Mouse (Mus musculus): ENCODE data around the gene Stab2. TPM values are rescaled to one million over a fixed set of nuclear protein-coding genes. Genes with fewer than 3 reads are reported as not detected.

The Stab2 gene
- total RNA-seq, 1 experiment: 0.27 TPM

DNA sequence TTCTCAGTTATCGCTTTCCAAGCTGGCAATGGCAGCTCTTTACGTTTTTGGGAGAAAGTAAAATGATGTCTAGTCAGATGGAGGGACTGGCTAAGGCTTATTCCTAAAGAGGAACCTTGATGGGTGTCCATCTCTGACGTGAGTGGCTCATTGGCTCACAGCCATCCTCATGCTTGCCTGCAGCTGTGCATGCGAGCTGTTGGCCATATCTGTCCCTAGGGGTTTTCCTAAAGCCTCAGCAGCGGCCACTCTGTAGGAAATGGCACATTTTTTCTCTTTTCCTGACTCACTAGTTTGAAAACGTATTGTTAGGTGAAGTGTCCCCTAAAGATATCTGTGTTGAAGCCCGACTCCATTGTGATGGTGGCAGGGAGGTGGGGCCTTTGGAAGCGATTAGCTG is 18.0 kb downstream of the Stab2 start:
- no peak for DNase-seq (ENCODE audit: low read depth, low spot score)
- TF ChIP-seq MAFK (IDR thresholded peaks at IDR 0.05; ENCODE audit: insufficient read depth, low read depth, low read length): no peak
- no peak for TF ChIP-seq ZC3H11A (IDR thresholded peaks at IDR 0.05; ENCODE audit: borderline replicate concordance, low read depth, low read length)
- no peak for TF ChIP-seq CHD2 (IDR thresholded peaks at IDR 0.05; ENCODE audit: low read depth, low read length)
- no peaks in the 10 kb centered on the region for H3K36me3 ChIP-seq (ENCODE audit: control insufficient read depth, insufficient read depth, low read length, poor library complexity, severe bottlenecking)
- no peaks in the 10 kb centered on the region for H3K4me1 ChIP-seq (ENCODE audit: control insufficient read depth in 2 of 2, insufficient read depth in 2 of 2, low read length in 2 of 2, poor library complexity in 1 of 2)
- no peaks in the 10 kb centered on the region for H3K9me3 ChIP-seq (ENCODE audit: control insufficient read depth, insufficient read depth, low read depth, low read length)
- in situ Hi-C loops (cut with MboI; ENCODE audit: low sequenced_read_pairs in 2 of 2, unreplicated experiment in 2 of 2): no loop called here
- H3K4me3 ChIP-seq (ENCODE audit: insufficient read depth in 1 of 2, low read depth in 1 of 2, low read length in 2 of 2, poor library complexity in 1 of 2, severe bottlenecking in 1 of 2): no peak overlapping the region
- H3K27ac ChIP-seq (ENCODE audit: insufficient read depth, low read depth, low read length, poor library complexity, severe bottlenecking): no peak overlapping the region
- H3K9ac ChIP-seq (ENCODE audit: insufficient read depth, low read depth, low read length, poor library complexity, severe bottlenecking): no peak overlapping the region

DNA sequence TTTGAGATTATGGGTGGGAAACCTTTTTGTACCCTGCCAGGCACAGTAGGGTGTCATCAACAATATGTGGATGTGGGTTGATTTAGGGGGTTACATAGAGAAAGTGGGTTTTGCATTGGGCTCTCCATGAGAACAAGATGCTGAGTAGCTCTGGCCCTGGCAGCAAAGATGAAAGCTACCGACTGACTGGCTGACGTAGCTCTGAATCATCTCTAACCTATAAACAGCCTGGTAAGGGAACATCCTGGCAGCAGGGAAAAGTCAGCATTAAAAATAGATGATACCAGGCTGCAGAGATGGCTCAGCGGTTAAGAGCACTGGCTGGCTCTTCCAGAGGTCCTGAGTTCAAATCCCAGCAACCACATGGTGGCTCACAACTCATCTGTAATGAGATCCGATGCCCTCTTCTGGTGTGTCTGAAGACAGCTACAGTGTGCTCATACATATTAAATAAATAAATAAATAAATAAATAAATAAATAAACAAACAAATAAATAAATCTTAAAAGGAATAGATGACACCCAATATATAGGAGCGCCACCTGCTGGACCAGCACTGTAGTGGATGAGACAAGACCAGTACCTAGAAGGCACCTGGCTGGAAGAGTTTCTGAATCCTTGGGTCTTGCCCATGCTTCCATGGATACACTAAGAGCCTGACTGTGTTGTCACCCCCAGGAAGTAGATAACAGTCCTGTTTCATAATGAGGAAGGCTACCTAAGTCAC is 31.7 kb downstream of the Stab2 start:
- no peak overlapping the region for H3K9ac ChIP-seq (ENCODE audit: insufficient read depth, low read depth, low read length, poor library complexity, severe bottlenecking)
- H3K27ac ChIP-seq (ENCODE audit: insufficient read depth, low read depth, low read length, poor library complexity, severe bottlenecking): no peak overlapping the region
- peaks cover 0 to 4% of the 10 kb centered on the region in 2 experiments; a peak in 1 of 4 replicates for H3K4me1 ChIP-seq (ENCODE audit: control insufficient read depth in 2 of 2, insufficient read depth in 2 of 2, low read length in 2 of 2, poor library complexity in 1 of 2)
- H3K36me3 ChIP-seq (ENCODE audit: control insufficient read depth, insufficient read depth, low read length, poor library complexity, severe bottlenecking): no peaks in the 10 kb centered on the region
- no peak overlapping the region for H3K4me3 ChIP-seq (ENCODE audit: insufficient read depth in 1 of 2, low read depth in 1 of 2, low read length in 2 of 2, poor library complexity in 1 of 2, severe bottlenecking in 1 of 2)
- no peak for TF ChIP-seq ZNF384 (IDR thresholded peaks at IDR 0.05; ENCODE audit: low read depth, low read length)
- no peak for TF ChIP-seq CHD2 (IDR thresholded peaks at IDR 0.05; ENCODE audit: low read depth, low read length)
- TF ChIP-seq MAFK (IDR thresholded peaks at IDR 0.05; ENCODE audit: insufficient read depth, low read depth, low read length): no peak
- DNase-seq (ENCODE audit: low read depth, low spot score): no peak
- H3K9me3 ChIP-seq (ENCODE audit: control insufficient read depth, insufficient read depth, low read depth, low read length): no peaks in the 10 kb centered on the region
- in situ Hi-C loops (cut with MboI; ENCODE audit: low sequenced_read_pairs in 2 of 2, unreplicated experiment in 2 of 2): no loop called here

DNA sequence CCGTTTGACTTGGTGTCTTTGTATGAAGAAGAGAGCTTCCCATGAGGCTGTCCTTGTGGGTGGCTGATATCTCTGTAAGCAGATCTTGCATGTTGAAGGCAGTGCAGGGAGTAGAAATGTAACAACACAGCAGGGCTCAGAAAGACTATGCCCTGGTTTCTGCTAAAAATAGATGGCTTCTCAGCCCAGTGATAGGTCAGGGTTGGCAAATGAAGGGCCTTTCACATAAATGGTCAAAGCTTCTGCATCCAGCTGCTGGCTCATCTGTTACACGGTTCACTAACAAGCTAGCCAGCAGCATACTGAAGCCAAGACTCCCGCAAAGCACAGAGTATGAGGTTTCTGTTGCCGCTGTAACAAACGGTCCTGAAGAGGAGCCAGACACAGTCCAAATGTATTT is 34.5 kb downstream of the Stab2 start:
- H3K4me3 ChIP-seq (ENCODE audit: insufficient read depth in 1 of 2, low read depth in 1 of 2, low read length in 2 of 2, poor library complexity in 1 of 2, severe bottlenecking in 1 of 2): no peak overlapping the region
- H3K4me1 ChIP-seq (ENCODE audit: control insufficient read depth in 2 of 2, insufficient read depth in 2 of 2, low read length in 2 of 2, poor library complexity in 1 of 2): peaks cover 0 to 4% of the 10 kb centered on the region in 2 experiments; a peak in 1 of 4 replicates
- no peak for TF ChIP-seq CHD2 (IDR thresholded peaks at IDR 0.05; ENCODE audit: low read depth, low read length)
- TF ChIP-seq ZNF384 (IDR thresholded peaks at IDR 0.05; ENCODE audit: low read depth, low read length): no peak
- no peak for TF ChIP-seq ZC3H11A (IDR thresholded peaks at IDR 0.05; ENCODE audit: borderline replicate concordance, low read depth, low read length)
- in situ Hi-C loops (cut with MboI; ENCODE audit: low sequenced_read_pairs in 2 of 2, unreplicated experiment in 2 of 2): no loop called here
- DNase-seq (ENCODE audit: low read depth, low spot score): no peak
- no peak overlapping the region for H3K27ac ChIP-seq (ENCODE audit: insufficient read depth, low read depth, low read length, poor library complexity, severe bottlenecking)
- H3K9ac ChIP-seq (ENCODE audit: insufficient read depth, low read depth, low read length, poor library complexity, severe bottlenecking): no peak overlapping the region
- no peaks in the 10 kb centered on the region for H3K9me3 ChIP-seq (ENCODE audit: control insufficient read depth, insufficient read depth, low read depth, low read length)
- no peaks in the 10 kb centered on the region for H3K36me3 ChIP-seq (ENCODE audit: control insufficient read depth, insufficient read depth, low read length, poor library complexity, severe bottlenecking)

DNA sequence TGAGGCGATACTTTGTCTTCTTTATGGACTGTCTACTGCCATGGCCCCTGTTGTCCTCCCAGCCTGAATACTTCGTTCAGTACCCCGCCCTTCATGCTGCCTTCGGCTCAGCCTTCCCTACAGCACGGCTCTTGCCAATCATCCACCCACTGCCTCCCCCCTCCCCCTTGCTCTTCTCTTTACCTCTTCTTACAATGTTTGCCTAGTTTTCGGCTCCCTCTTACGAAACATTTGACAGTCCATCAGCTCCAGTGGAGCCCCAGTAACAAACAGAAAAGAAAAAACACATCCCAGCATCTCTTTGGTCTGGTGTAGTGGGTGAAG is 35.4 kb downstream of the Stab2 start:
- TF ChIP-seq HCFC1 (IDR thresholded peaks at IDR 0.05; ENCODE audit: borderline replicate concordance, insufficient read depth, low read length): no peak
- no peak for TF ChIP-seq ZNF384 (IDR thresholded peaks at IDR 0.05; ENCODE audit: low read depth, low read length)
- TF ChIP-seq ZC3H11A (IDR thresholded peaks at IDR 0.05; ENCODE audit: borderline replicate concordance, low read depth, low read length): no peak
- H3K4me3 ChIP-seq (ENCODE audit: insufficient read depth in 1 of 2, low read depth in 1 of 2, low read length in 2 of 2, poor library complexity in 1 of 2, severe bottlenecking in 1 of 2): no peak overlapping the region
- no peak overlapping the region for H3K27ac ChIP-seq (ENCODE audit: insufficient read depth, low read depth, low read length, poor library complexity, severe bottlenecking)

More for the DNA sequence above, 35.4 kb downstream of the Stab2 start:
- no peaks in the 10 kb centered on the region for H3K9me3 ChIP-seq (ENCODE audit: control insufficient read depth, insufficient read depth, low read depth, low read length)
- H3K4me1 ChIP-seq (ENCODE audit: control insufficient read depth in 2 of 2, insufficient read depth in 2 of 2, low read length in 2 of 2, poor library complexity in 1 of 2): peaks cover 0 to 4% of the 10 kb centered on the region in 2 experiments; a peak in 1 of 4 replicates
- in situ Hi-C loops (cut with MboI; ENCODE audit: low sequenced_read_pairs in 2 of 2, unreplicated experiment in 2 of 2): no loop called here
- no peak overlapping the region for H3K9ac ChIP-seq (ENCODE audit: insufficient read depth, low read depth, low read length, poor library complexity, severe bottlenecking)
- no peak for DNase-seq (ENCODE audit: low read depth, low spot score)
- H3K36me3 ChIP-seq (ENCODE audit: control insufficient read depth, insufficient read depth, low read length, poor library complexity, severe bottlenecking): no peaks in the 10 kb centered on the region
